Comparison of ENCODE assay signal across 8 mouse cellular contexts in the genomic region with DNA sequence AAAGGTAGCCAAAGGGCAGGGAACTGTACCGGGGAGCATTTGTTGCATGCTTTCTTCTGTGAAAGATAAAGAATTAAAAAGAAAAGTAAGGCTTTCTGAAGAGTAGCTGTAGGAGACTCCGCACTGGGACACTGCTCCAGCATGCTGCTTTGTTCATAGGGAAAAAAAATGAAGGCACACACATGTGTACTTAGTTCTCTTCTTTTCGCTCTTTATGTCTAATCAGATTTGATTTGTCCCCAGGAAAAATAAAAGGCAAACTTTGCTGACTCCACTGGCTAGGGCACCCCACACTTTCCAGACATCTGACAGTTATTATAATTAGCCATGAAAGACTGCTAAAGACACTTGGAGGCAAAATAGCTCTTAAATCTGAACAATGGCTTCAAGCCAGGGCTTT.
DNase-seq lines count a peak whose midpoint lies in the region; ATAC-seq and TF ChIP-seq lines count a peak whose summit lies in the region.

No protein-coding gene starts in this region.

- peak overlapping the region; percentile 66 for H3K4me2 ChIP-seq in forebrain, embryonic 14.5 days (ENCODE audit: low read length)
- peak overlapping the region; percentile 69 for H3K4me2 ChIP-seq in limb, embryonic 13.5 days (replicated peaks)
- peak overlapping the region; percentile 46 for H3K4me2 ChIP-seq in myocyte (ENCODE audit: low read depth)

- H3K27me3 ChIP-seq in heart, adult 2 months (ENCODE audit: control insufficient read depth, insufficient read depth, low read length): no peaks in the 10 kb centered on the region
- H3K27me3 ChIP-seq in forebrain, embryonic 14.5 days (replicated peaks; ENCODE audit: control insufficient read depth, insufficient read depth, low read length): no peaks in the 10 kb centered on the region
- no peaks in the 10 kb centered on the region for H3K27me3 ChIP-seq in limb, embryonic 13.5 days
- no peaks in the 10 kb centered on the region for H3K27me3 ChIP-seq in myocyte (ENCODE audit: control insufficient read depth, insufficient read depth, insufficient read length)

- H3K36me3 ChIP-seq in heart, adult 2 months (ENCODE audit: control insufficient read depth, insufficient read depth, low read length): peaks cover 7% of the 10 kb centered on the region
- H3K36me3 ChIP-seq in forebrain, embryonic 14.5 days (ENCODE audit: control insufficient read depth, insufficient read depth, low read length): no peaks in the 10 kb centered on the region
- H3K36me3 ChIP-seq in limb, embryonic 13.5 days: no peaks in the 10 kb centered on the region
- peaks cover 5% of the 10 kb centered on the region for H3K36me3 ChIP-seq in myocyte (ENCODE audit: control insufficient read depth, insufficient read depth)

- H3K9me3 ChIP-seq in forebrain, embryonic 14.5 days (replicated peaks; ENCODE audit: control insufficient read depth, low read length): no peaks in the 10 kb centered on the region
- no peaks in the 10 kb centered on the region for H3K9me3 ChIP-seq in limb, embryonic 13.5 days

- no peak for DNase-seq in heart, adult 2 months
- no peak for DNase-seq in heart, adult 11 months
- peak; percentile 36 for DNase-seq in NIH3T3 (ENCODE audit: low read depth)
- peak; percentile 70 for DNase-seq in forebrain, embryonic 14.5 days (ENCODE audit: low spot score)
- DNase-seq in gastrocnemius, postnatal 36 days: no peak
- no peak for DNase-seq in spleen, adult 18-20 months

- intact Hi-C loops in heart, adult 2 months (cut with DNase I): loop anchor here (5.0 to 10.0 kb wide), 3 partner anchors 67 to 304 kb away; no protein-coding TSS in a partner anchor
- intact Hi-C loops in gastrocnemius, postnatal 36 days (cut with DNase I): no loop called here

- 0% methylated on average over 3 of the region's 3 CpGs for whole genome bisulfite sequencing in heart, adult 2 months
- WGBS in forebrain, embryonic 14.5 days: 0% methylated on average over 3 of the region's 3 CpGs
- 2% methylated on average over 3 of the region's 3 CpGs for WGBS in limb, embryonic 13.5 days

- H3K4me1 ChIP-seq in heart, adult 2 months (ENCODE audit: control insufficient read depth, insufficient read depth, low read length): no peaks in the 10 kb centered on the region; the same call in none of the 2 replicates
- H3K4me1 ChIP-seq in forebrain, embryonic 14.5 days (ENCODE audit: control insufficient read depth, insufficient read depth, low read length): peaks cover 15% of the 10 kb centered on the region
- peaks cover 19% of the 10 kb centered on the region for H3K4me1 ChIP-seq in limb, embryonic 13.5 days

- H3K27ac ChIP-seq in heart, adult 2 months: peak overlapping the region; percentile 85
- H3K27ac ChIP-seq in forebrain, embryonic 14.5 days (ENCODE audit: low read depth, low read length): peak overlapping the region; percentile 97
- peak overlapping the region; percentile 97 for H3K27ac ChIP-seq in limb, embryonic 13.5 days

- no peak for TF ChIP-seq POLR2A in heart, adult 2 months (IDR thresholded peaks at IDR 0.05; ENCODE audit: insufficient read depth, low read depth, low read length)
- TF ChIP-seq POLR2A in myocyte (IDR thresholded peaks at IDR 0.05; ENCODE audit: insufficient read length, low read depth): no peak

- no peaks in the 10 kb centered on the region for H3K79me2 ChIP-seq in heart, adult 2 months (replicated peaks; ENCODE audit: control insufficient read depth, insufficient read depth, low read length)
- peaks cover 46% of the 10 kb centered on the region for H3K79me2 ChIP-seq in myocyte (ENCODE audit: control insufficient read depth, insufficient read depth)

- peak; percentile 22 for ATAC-seq in forebrain, embryonic 14.5 days
- no peak for ATAC-seq in limb, embryonic 13.5 days (ENCODE audit: low FRiP score, low read depth)

- H3K4me3 ChIP-seq in heart, adult 2 months: peak overlapping the region; percentile 75
- H3K4me3 ChIP-seq in forebrain, embryonic 14.5 days (ENCODE audit: low read depth, low read length): peak overlapping the region; percentile 65
- peak overlapping the region; percentile 76 for H3K4me3 ChIP-seq in limb, embryonic 13.5 days
- peak overlapping the region; percentile 61 for H3K4me3 ChIP-seq in myocyte

- H3ac ChIP-seq in myocyte (ENCODE audit: control insufficient read depth, insufficient read length): no peak overlapping the region

- TF ChIP-seq EP300 in heart, adult 2 months (IDR thresholded peaks at IDR 0.05; ENCODE audit: insufficient read depth, low read depth, low read length): no peak

- H3K9ac ChIP-seq in heart, adult 2 months (ENCODE audit: low read depth, low read length): peak overlapping the region; percentile 26
- peak overlapping the region; percentile 94 for H3K9ac ChIP-seq in forebrain, embryonic 14.5 days (ENCODE audit: low read length)
- H3K9ac ChIP-seq in limb, embryonic 13.5 days: peak overlapping the region; percentile 93

- TF ChIP-seq CTCF in heart, adult 2 months (IDR thresholded peaks at IDR 0.05): no peak

TF ChIP-seq in myocyte, 11 proteins besides CTCF, POLR2A, EP300 and RAD21:
- TF ChIP-seq E2F4 (IDR thresholded peaks at IDR 0.05; ENCODE audit: insufficient read depth): no peak
- no peak for TF ChIP-seq REST (IDR thresholded peaks at IDR 0.05; ENCODE audit: insufficient read depth, insufficient read length)
- no peak for TF ChIP-seq SRF (IDR thresholded peaks at IDR 0.05; ENCODE audit: control insufficient read depth, insufficient read length, low read depth)
- TF ChIP-seq MYOG (IDR thresholded peaks at IDR 0.05; ENCODE audit: control insufficient read depth in 1 of 3, insufficient read depth in 1 of 3, insufficient read length in 2 of 3, low read depth in 2 of 3): no peak
- no peak for TF ChIP-seq MAX (IDR thresholded peaks at IDR 0.05; ENCODE audit: low read depth)
- no peak for TF ChIP-seq USF1 (IDR thresholded peaks at IDR 0.05; ENCODE audit: low read depth)
- TF ChIP-seq CEBPB (IDR thresholded peaks at IDR 0.05; ENCODE audit: insufficient read depth, poor library complexity, severe bottlenecking): no peak
- TF ChIP-seq MYOD1 (IDR thresholded peaks at IDR 0.05; ENCODE audit: control insufficient read depth in 1 of 3, insufficient read length in 2 of 3, low read depth in 2 of 3): no peak
- TF ChIP-seq POLR2AphosphoS2 (IDR thresholded peaks at IDR 0.05; ENCODE audit: insufficient read length, low read depth): no peak
- TF ChIP-seq TCF3 (IDR thresholded peaks at IDR 0.05; ENCODE audit: insufficient read length, low read depth): no peak

Comparison
In these comparisons a context has a peak if more than half of its experiments do, and no peak if none do; other contexts are left out.
1. DNase-seq: peak in NIH3T3 (single experiment) and forebrain, embryonic 14.5 days (single experiment); none in heart, adult 2 months (0 of 2), heart, adult 11 months (single experiment), gastrocnemius, postnatal 36 days (0 of 2) and spleen, adult 18-20 months (0 of 2).
2. H3K9ac ChIP-seq: peak in every context shown above with its lines; median percentile 94 in forebrain, embryonic 14.5 days; 93 in limb, embryonic 13.5 days; 26 in heart, adult 2 months.
3. Peak in every context shown above with its lines, with median percentiles within 50 percentile points of each other: H3K27ac ChIP-seq, H3K4me3 ChIP-seq and H3K4me2 ChIP-seq.